Mouse (Mus musculus) naive thymus-derived CD4-positive, alpha-beta T cell, adult 2 months (primary cell): ENCODE data around the gene Adgrb3.
"Not testable (repeated sequence)": the region's sequence is repeated elsewhere in the genome, so short reads cannot be mapped to it uniquely, and the experiment has no call there.

Experiments used
- DNase-seq: peaks from one replicate; pipeline ENCODE4 v3.0.0-alpha.2; 2011; ENCODE audit warnings: low read depth

The Adgrb3 gene

GRCm38 (mm10) chr1:25510321-25511055 is 319.0 kb downstream of the Adgrb3 start:
- no peak for DNase-seq

- no peak for DNase-seq
Measured at GRCm38 (mm10) chr1:25504313-25504712, 325.2 kb downstream of the Adgrb3 start.

DNA sequence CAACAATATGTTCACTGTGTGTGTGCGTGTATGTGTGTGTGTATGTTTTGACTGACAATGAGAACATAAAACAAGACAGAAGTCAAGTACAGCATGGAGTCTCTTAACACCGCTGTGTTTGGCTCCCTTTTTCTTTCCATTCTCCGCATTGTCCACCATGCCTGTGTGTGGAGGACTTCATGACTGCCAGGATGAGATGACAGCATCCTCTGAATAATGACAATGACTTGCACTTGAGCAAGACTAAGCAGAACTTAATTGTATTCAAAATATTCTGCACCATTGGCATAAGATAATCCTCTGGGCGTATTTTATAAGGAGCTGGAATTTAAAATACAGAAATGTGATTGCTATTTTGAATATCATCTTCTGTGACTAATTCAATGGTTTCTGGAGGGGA is 326.0 kb downstream of the Adgrb3 start:
- no peak for DNase-seq

- DNase-seq = no peak
Measured at GRCm38 (mm10) chr1:25495202-25495914, 334.1 kb downstream of the Adgrb3 start.

DNA sequence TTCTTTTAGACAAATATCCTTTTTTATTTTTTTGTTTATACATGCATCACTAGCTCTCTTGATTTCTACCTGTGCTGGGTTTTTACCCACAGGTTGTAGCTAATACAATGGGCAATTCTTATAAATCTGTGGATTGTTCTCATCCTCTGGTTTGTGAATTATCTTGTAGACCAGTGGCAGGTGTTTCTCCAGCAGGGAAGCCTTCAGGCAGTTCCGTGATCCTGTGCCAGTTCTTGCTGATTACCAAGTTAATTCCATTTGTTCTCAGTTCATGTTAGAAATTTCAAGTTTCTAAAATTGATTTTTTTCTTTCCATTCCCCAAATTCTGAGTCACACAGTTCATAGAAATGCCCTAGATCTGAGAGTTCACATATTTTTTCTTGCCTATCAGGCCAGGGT is 338.0 kb downstream of the Adgrb3 start:
- DNase-seq = no peak

DNA sequence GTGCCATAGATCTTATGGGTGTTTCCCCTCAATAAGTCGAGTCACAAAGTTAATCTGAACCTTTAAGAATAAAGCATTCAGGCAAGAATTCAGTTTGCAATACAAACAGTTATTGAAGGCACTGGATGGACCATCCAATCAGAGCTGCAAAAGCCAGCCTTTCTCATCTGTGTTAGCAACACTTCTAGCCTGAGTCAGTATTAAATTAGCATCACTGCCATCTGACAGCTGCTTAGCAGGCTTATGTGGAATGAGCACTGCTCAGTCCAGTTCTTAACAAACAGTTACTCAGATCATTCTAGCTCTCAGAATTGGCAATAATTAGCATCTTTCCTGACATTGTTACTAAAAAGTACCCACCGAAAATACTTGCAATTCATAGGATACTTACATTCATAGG is 339.3 kb downstream of the Adgrb3 start:
- no peak for DNase-seq

DNA sequence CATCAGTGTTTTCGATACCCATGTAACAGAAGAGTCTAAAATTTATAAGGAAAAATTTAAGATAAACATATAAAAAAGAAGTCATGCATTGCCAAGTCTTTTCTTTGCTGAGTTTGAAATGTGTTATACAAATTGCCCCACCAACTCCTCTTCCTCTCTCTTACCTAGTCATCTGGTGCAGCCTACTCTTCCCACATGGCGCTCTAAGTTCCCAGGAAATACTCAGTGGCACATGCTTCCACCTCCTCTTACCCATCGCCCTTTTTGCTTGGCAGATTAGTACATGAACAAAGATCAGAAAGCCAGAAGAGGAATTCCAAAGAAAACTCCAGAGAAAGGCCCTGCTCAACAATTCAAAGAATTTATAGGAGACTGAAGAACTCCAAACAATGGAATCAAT is 353.8 kb downstream of the Adgrb3 start:
- no peak for DNase-seq

DNA sequence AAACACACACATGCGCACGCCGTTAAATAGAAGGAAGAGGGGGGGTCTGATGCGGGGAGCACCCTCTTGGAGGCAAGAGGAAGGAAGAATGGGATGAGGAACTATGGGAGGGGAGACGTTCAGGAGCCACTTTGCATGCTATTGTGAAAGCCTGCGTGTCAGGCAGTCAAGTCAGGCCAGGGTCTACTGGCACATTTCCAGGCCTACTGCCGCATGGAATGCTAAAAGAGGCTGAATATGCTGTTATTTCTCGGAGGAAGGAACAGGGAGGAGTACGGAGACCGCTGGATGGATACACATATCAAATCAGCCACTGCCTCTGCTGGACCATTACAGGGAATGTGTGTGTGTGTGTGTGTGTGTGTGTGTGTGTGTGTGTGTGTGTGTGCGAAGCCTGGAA is 355.0 kb downstream of the Adgrb3 start:
- DNase-seq = no peak

GRCm38 (mm10) chr1:25471612-25472011 is 357.9 kb downstream of the Adgrb3 start:
- DNase-seq = not testable (repeated sequence)

DNA sequence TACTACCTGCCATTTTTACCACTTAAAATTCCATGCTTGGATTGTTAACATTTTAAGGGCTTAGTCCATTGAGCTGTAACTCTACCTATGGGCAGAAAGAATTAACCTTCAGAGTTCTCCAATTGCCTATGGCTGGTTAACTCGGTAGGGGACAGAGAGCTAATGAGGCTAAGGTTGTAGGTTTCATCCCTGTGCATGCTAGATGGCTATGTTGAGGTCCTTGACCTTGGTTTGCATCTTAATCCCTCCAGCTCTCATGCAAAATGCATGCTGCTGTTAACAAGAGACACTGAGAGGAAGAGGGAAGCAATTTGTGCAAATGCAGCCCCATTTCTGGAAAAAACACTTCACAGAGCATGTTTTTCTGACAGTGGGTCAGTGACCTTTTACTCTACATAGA is 366.9 kb downstream of the Adgrb3 start:
- no peak for DNase-seq

GRCm38 (mm10) chr1:25435506-25435905 is 394.0 kb downstream of the Adgrb3 start:
- DNase-seq = no peak

DNA sequence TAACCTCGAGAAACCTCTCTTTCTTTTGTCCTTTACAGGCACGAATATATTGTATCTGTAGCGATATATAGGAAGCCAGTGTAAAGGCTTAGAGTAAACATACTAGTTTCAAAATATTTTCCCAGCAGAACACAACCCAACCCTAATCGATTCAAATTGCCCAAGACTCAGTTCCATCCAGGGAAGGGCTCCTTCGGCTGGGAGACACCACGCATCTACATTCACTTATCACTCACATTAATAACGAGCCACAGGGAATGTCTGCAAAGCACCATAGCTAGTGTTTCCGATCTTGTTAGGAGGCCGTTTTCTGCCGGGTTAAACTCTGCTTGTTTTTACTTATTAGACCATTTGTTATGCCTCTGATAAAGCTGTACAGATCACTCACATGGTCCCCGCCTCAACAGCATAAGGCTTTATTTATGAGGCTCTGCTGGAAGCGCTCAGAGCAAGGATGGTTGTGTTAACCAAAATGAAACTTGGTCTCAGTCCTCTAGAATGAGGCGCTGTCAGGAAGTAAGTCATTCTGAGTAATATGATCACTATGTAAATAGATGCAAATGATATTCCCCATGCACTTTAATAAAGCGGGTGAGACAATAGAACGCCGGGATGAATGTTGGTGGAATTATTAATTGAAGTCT is 399.2 kb downstream of the Adgrb3 start:
- no peak for DNase-seq

DNA sequence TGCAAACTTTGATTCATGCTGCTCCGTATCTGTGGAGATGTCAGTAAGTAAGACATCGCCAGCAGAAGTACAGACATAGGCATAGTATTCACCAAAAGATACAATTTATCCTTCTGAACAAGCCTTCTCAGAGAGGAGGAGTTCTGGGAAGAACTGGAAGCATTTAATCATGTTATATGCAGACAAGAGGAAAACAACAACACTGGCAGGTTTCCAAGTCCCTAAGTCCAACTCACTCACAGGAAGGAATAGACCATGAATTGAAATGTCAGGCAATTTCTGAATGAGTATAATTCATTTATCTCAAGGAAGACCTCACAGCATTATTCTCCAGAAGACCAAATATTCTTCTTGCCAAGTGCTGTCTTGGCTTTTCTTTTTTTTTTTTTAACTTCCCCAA is 408.8 kb downstream of the Adgrb3 start:
- no peak for DNase-seq

DNA sequence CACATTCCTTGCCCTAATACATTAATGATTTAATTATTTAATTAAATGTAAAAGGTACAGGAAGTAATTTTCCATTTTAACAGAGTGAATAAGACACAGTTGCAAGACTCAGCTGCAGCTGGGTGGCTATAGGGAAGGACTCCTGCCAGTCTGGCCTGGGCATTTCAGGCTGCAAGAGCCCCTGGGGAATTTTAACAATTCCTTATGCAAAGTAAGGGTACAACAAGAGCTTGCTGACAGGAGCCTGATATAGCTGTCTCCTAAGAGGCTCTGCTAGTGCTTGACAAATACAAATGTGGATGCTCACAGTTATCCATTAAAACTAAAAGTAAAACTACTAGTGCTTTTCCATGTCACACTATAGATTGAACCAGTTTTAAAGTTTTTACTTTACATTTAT is 410.1 kb downstream of the Adgrb3 start:
- DNase-seq = no peak

- no peak for DNase-seq
Measured at GRCm38 (mm10) chr1:25415084-25415483, 414.4 kb downstream of the Adgrb3 start.

GRCm38 (mm10) chr1:25364186-25364585 is 465.3 kb downstream of the Adgrb3 start:
- DNase-seq = no peak

- no peak for DNase-seq
Measured at GRCm38 (mm10) chr1:25358554-25358953, 471.0 kb downstream of the Adgrb3 start.

DNA sequence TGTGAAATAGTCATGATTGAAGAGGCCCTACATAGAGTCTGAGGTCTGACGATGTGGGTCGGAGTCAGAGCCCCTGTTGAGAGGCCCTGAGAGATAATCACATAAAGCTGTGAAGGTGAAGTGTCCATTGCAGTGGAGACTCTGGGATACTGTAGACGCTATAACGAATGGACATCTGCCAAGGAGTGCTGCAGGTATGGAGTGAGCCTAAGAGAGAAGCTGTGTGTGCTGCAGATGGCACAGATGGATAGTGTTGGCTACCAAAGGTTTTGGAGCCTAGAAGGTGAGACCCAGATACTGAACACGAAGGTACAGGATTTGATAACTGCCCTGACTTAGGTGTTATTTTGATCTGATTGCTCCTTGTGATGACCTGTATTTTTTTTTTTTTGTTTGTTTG is 474.0 kb downstream of the Adgrb3 start:
- DNase-seq = no peak

DNA sequence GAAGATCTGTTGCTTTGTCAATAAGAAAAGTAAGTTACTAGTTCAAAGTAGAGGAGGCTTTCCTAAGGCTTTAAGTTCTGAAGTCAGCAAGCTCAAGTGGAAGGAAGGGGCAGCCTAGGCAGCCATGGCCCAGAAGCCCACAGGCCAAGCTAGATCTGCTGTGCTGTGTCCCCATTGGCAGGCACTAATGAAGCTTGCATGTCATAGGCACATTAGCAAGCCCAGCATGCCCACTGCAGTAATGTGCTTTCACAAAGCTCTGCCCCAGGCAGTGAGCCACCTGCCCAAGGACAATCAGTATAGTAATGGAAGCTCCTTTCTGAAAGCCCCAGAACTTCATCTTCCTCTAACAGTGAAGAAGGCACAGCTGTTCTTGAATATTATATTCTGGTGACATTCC is 484.6 kb downstream of the Adgrb3 start:
- DNase-seq = no peak

- no peak for DNase-seq
Measured at GRCm38 (mm10) chr1:25325406-25325805, 504.1 kb downstream of the Adgrb3 start.

DNA sequence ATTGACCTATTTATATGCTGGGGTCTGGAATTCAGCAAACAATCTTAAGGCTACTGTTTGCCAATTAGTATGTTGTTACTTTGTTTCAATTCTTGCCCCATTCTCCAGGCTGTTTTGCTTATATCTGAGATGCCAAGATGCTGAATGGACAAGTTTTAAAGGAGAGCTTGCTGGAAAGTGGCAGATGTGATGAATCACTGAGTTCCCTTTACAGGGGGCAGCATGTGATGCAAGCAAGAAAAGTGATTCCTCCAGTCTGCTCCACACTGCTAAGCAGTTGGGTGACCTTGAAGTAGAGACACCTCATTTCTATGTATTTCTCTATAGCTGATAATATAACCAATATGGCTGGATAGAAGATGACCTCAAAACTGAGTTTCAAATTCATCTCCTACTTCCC is 512.4 kb downstream of the Adgrb3 start:
- DNase-seq = no peak

- DNase-seq = no peak
Measured at GRCm38 (mm10) chr1:25312344-25312743, 517.2 kb downstream of the Adgrb3 start.

DNA sequence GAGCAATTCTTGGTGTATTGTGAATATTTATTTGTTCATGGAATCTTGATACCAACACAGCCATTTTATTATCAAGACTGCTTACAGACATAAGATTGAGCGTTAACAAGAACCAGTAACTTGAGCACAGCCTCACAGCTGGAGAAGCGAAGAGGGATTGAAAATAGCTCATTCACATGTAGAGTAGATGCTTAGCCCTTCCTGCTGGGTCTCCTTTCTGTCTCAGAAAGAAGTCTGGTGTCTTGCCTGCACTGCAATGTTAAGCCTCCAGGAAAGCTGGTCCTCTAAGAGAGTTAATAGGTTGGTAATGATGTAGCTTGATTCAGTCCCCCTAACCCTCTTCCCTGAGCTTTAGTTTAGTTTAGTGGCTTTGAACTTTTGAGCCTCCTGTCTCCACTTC is 519.4 kb downstream of the Adgrb3 start:
- DNase-seq = no peak
